Mouse (Mus musculus) layer of hippocampus, adult 11-12 months (tissue): ENCODE measurements around the gene Meis1.

ENCODE experiments used
- DNase-seq: peaks from one replicate; pipeline ENCODE4 v3.0.0; 2022; ENCODE audit warnings: low spot score

The Meis1 gene

GRCm38 (mm10) chr11:18990244-18990677 is 28.5 kb downstream of the Meis1 start:
- DNase-seq: no peak

GRCm38 (mm10) chr11:18989669-18990243 is 29.0 kb downstream of the Meis1 start:
- DNase-seq: no peak

GRCm38 (mm10) chr11:18988637-18989263 is 30.0 kb downstream of the Meis1 start:
- no peak for DNase-seq

- DNase-seq: no peak
Measured at GRCm38 (mm10) chr11:18983813-18984212, 35.0 kb downstream of the Meis1 start.

GRCm38 (mm10) chr11:18983294-18983693 is 35.5 kb downstream of the Meis1 start:
- DNase-seq: no peak

GRCm38 (mm10) chr11:18982331-18982730 is 36.5 kb downstream of the Meis1 start:
- DNase-seq: no peak

GRCm38 (mm10) chr11:18981367-18981766 is 37.4 kb downstream of the Meis1 start:
- DNase-seq: no peak

GRCm38 (mm10) chr11:18980615-18981014 is 38.2 kb downstream of the Meis1 start:
- DNase-seq: no peak

GRCm38 (mm10) chr11:18975087-18975486 is 43.7 kb downstream of the Meis1 start:
- DNase-seq: no peak

- DNase-seq: no peak
Measured at GRCm38 (mm10) chr11:18973808-18974207, 45.0 kb downstream of the Meis1 start.

GRCm38 (mm10) chr11:18972968-18973367 is 45.8 kb downstream of the Meis1 start:
- DNase-seq: no peak

- no peak for DNase-seq
Measured at GRCm38 (mm10) chr11:18971551-18971950, 47.2 kb downstream of the Meis1 start.

GRCm38 (mm10) chr11:18969920-18970336 is 48.9 kb downstream of the Meis1 start:
- DNase-seq: no peak

- DNase-seq: no peak
Measured at GRCm38 (mm10) chr11:18964418-18964817, 54.4 kb downstream of the Meis1 start.

GRCm38 (mm10) chr11:18963202-18964136 is 55.3 kb downstream of the Meis1 start:
- DNase-seq: no peak

GRCm38 (mm10) chr11:18959465-18959864 is 59.3 kb downstream of the Meis1 start:
- DNase-seq: no peak

- peak; percentile 9 for DNase-seq
Measured at GRCm38 (mm10) chr11:18957805-18958770, 60.7 kb downstream of the Meis1 start.

- no peak for DNase-seq
Measured at GRCm38 (mm10) chr11:18957097-18957804, 61.5 kb downstream of the Meis1 start.

GRCm38 (mm10) chr11:18955969-18956368 is 62.8 kb downstream of the Meis1 start:
- DNase-seq: no peak

- DNase-seq: no peak
Measured at GRCm38 (mm10) chr11:18954852-18955251, 63.9 kb downstream of the Meis1 start.

GRCm38 (mm10) chr11:18953892-18954291 is 64.9 kb downstream of the Meis1 start:
- DNase-seq: no peak
